Mouse (Mus musculus): ENCODE data around the gene Mbd6. TPM values are rescaled to one million over a fixed set of nuclear protein-coding genes. Genes with fewer than 3 reads are reported as not detected.

The Mbd6 gene
- polyA plus RNA-seq, 1 experiment from 2014 or later = 5.7 TPM

DNA sequence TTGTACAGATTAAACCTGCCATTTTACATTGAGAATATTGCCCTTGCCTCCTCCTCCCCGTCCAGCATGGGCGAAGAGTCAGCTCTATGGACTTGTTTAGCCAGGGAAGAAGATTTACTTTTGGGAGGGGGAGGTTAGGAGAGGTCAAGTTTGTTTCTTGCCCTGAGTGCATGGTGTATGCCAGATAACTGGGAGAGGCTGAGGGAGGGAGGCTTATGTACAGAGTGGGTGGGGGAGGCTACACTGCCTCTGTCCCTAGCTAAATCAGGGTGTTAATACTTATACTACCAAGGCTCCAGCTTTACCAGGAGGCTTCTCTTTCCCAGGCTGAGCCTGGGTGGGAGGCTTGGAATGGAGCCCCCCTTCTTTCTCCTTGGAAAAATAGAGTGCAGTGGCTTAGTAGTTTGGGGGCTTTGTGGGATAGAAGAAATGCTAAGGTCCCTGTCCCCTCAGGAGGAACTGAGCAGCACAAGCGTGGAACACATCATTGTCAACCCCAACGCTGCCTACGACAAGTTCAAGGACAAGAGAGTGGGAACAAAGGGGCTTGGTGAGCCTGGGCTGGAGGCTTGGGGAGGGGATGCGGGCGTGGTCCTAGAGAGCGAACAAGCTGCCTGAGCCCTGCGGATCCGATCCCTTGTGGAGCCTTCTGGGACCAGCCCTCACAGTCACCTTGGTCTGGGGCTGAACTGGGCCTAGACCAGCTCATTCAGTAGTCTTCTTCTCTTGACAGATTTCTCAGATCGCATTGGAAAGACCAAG lies 14.4 kb downstream of the Mbd6 start:
- H3K27ac ChIP-seq (ENCODE audit: low read length) = no peak overlapping the region
- peak; percentile 65 for ATAC-seq (ENCODE audit: low read depth)
- H3K4me3 ChIP-seq (ENCODE audit: low read depth, low read length) = no peak overlapping the region
- peaks cover 11% of the 10 kb centered on the region for H3K4me1 ChIP-seq (ENCODE audit: control insufficient read depth, low read depth, low read length)
- H3K9me3 ChIP-seq (replicated peaks; ENCODE audit: control insufficient read depth, low read length) = no peaks in the 10 kb centered on the region
- no peak overlapping the region for H3K9ac ChIP-seq (ENCODE audit: low read depth, low read length)
- WGBS (ENCODE audit: insufficient replicate concordance) = 84% methylated on average over 11 of the region's 11 CpGs
- peaks cover 30% of the 10 kb centered on the region for H3K36me3 ChIP-seq (ENCODE audit: control insufficient read depth, insufficient read depth)
- no peaks in the 10 kb centered on the region for H3K27me3 ChIP-seq (ENCODE audit: control insufficient read depth, insufficient read depth, low read depth, low read length)
- no peak overlapping the region for H3K4me2 ChIP-seq (ENCODE audit: low read depth, low read length)

DNA sequence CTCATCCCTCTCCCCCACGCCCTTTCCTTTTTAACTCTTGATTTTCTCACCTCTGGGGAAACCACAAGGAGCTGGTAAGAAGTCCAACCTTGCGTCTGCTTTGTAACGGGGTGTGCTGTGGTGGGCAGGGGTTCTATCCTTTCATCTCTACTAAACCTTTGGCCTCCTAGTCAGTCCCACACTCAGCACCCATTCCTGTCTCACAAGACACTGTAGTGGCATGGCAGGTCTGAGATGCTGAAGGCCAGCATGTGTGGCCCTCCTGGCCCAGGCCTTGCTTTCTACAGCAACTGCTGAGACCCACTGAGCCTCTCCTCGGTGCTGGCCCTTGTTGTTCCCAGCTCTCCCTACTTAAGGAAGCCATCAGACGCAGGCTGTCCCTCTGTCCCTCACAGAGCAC lies 16.4 kb downstream of the Mbd6 start:
- Histone ChIP-seq H3K4me3 (ENCODE audit: low read depth, low read length) (no peak overlapping the region), H3K9me3 (replicated peaks; ENCODE audit: control insufficient read depth, low read length) (no peaks in the 10 kb centered on the region), H3K27ac (ENCODE audit: low read length) (no peak overlapping the region), H3K9ac (ENCODE audit: low read depth, low read length) (no peak overlapping the region), H3K27me3 (ENCODE audit: control insufficient read depth, insufficient read depth, low read depth, low read length) (no peaks in the 10 kb centered on the region), H3K4me1 (ENCODE audit: control insufficient read depth, low read depth, low read length) (peaks cover 21% of the 10 kb centered on the region), H3K36me3 (ENCODE audit: control insufficient read depth, insufficient read depth) (peaks cover 20% of the 10 kb centered on the region; the same call in 1 of the 2 replicates), H3K4me2 (ENCODE audit: low read depth, low read length) (no peak overlapping the region)
- ATAC-seq (ENCODE audit: low read depth) = no peak
- WGBS (ENCODE audit: insufficient replicate concordance) = 81% methylated on average over 5 of the region's 5 CpGs

- H3K36me3 ChIP-seq (ENCODE audit: control insufficient read depth, insufficient read depth) = peaks cover 6% of the 10 kb centered on the region; the same call in 1 of the 2 replicates
Observed at GRCm38 (mm10) chr10:127269884-127270283, 18.9 kb downstream of the Mbd6 start.

DNA sequence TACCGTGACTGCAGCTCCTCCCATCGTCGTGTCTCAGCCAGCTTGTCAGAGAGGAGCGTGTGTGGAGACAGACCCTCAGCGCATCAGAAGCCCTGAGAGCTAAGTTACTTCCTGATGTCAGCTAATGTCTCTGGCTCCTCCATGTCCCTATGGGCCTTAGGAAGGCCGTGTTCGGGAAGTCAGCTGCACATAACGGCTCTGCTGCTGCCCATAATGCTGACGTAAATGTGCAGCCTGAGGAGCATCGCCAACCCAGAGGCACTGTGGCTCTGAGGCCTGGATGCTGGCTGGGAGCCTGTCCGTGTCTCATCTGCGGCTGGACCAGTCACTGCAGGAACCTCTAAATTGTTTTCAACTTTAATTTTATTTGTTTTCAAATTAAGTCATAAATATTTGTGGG lies 19.8 kb downstream of the Mbd6 start:
- H3K9ac ChIP-seq (ENCODE audit: low read depth, low read length) = no peak overlapping the region
- H3K9me3 ChIP-seq (replicated peaks; ENCODE audit: control insufficient read depth, low read length) = no peaks in the 10 kb centered on the region
- WGBS (ENCODE audit: insufficient replicate concordance) = 84% methylated on average over 12 of the region's 12 CpGs
- H3K4me3 ChIP-seq (ENCODE audit: low read depth, low read length) = no peak overlapping the region
- H3K4me2 ChIP-seq (ENCODE audit: low read depth, low read length) = no peak overlapping the region
- H3K27me3 ChIP-seq (ENCODE audit: control insufficient read depth, insufficient read depth, low read depth, low read length) = peaks cover 1% of the 10 kb centered on the region; the same call in 1 of the 2 replicates
- peak overlapping the region; percentile 11; the same call in 1 of the 2 replicates for H3K27ac ChIP-seq (ENCODE audit: low read length)
- H3K4me1 ChIP-seq (ENCODE audit: control insufficient read depth, low read depth, low read length) = peaks cover 26% of the 10 kb centered on the region
- H3K36me3 ChIP-seq (ENCODE audit: control insufficient read depth, insufficient read depth) = peaks cover 3% of the 10 kb centered on the region; the same call in 1 of the 2 replicates
- no peak for ATAC-seq (ENCODE audit: low read depth)

More at GRCm38 (mm10) chr10:127269884-127270283, 18.9 kb downstream of the Mbd6 start:
- H3K9me3 ChIP-seq (replicated peaks; ENCODE audit: control insufficient read depth, low read length) = no peaks in the 10 kb centered on the region
- 56% methylated on average over 4 of the region's 4 CpGs for WGBS (ENCODE audit: insufficient replicate concordance)
- H3K27ac ChIP-seq (ENCODE audit: low read length) = no peak overlapping the region
- H3K4me2 ChIP-seq (ENCODE audit: low read depth, low read length) = no peak overlapping the region
- H3K4me1 ChIP-seq (ENCODE audit: control insufficient read depth, low read depth, low read length) = peaks cover 30% of the 10 kb centered on the region
- no peak for ATAC-seq (ENCODE audit: low read depth)
- no peaks in the 10 kb centered on the region; the same call in 1 of the 2 replicates for H3K27me3 ChIP-seq (ENCODE audit: control insufficient read depth, insufficient read depth, low read depth, low read length)
- no peak overlapping the region for H3K4me3 ChIP-seq (ENCODE audit: low read depth, low read length)
- H3K9ac ChIP-seq (ENCODE audit: low read depth, low read length) = no peak overlapping the region

DNA sequence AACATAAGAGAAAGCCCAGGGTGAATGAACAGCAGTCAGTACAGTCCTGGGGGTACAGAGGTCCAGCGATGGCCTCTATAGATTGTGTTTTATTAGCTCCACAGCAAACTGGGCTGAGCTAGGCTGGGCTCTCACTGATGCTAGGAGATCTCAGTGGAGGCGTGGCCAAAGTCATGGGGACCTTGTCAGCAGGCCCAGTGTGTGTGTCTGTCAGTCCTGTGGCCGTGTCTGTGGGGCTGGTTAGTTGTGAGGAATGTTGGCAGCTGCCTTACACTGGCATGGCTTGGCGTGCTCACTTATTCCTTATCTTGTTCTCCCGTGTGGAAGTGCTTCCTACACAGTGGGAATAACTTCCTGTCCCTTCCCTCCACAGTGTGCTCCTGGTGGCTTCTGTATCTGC lies 20.4 kb downstream of the Mbd6 start:
- Histone ChIP-seq H3K27ac (ENCODE audit: low read length) (peak overlapping the region; percentile 11; the same call in 1 of the 2 replicates), H3K9ac (ENCODE audit: low read depth, low read length) (no peak overlapping the region)

GRCm38 (mm10) chr10:127267318-127267717 lies 21.5 kb downstream of the Mbd6 start:
- 62% methylated on average over 5 of the region's 5 CpGs for WGBS (ENCODE audit: insufficient replicate concordance)

More for the DNA sequence above, 20.4 kb downstream of the Mbd6 start:
- H3K9me3 ChIP-seq (replicated peaks; ENCODE audit: control insufficient read depth, low read length) = no peaks in the 10 kb centered on the region
- peaks cover 22% of the 10 kb centered on the region for H3K4me1 ChIP-seq (ENCODE audit: control insufficient read depth, low read depth, low read length)
- peaks cover 3% of the 10 kb centered on the region; the same call in 1 of the 2 replicates for H3K36me3 ChIP-seq (ENCODE audit: control insufficient read depth, insufficient read depth)
- no peak for ATAC-seq (ENCODE audit: low read depth)
- no peak overlapping the region for H3K4me2 ChIP-seq (ENCODE audit: low read depth, low read length)
- peaks cover 3% of the 10 kb centered on the region for H3K27me3 ChIP-seq (ENCODE audit: control insufficient read depth, insufficient read depth, low read depth, low read length)
- 60% methylated on average over 5 of the region's 5 CpGs for WGBS (ENCODE audit: insufficient replicate concordance)
- no peak overlapping the region for H3K4me3 ChIP-seq (ENCODE audit: low read depth, low read length)

DNA sequence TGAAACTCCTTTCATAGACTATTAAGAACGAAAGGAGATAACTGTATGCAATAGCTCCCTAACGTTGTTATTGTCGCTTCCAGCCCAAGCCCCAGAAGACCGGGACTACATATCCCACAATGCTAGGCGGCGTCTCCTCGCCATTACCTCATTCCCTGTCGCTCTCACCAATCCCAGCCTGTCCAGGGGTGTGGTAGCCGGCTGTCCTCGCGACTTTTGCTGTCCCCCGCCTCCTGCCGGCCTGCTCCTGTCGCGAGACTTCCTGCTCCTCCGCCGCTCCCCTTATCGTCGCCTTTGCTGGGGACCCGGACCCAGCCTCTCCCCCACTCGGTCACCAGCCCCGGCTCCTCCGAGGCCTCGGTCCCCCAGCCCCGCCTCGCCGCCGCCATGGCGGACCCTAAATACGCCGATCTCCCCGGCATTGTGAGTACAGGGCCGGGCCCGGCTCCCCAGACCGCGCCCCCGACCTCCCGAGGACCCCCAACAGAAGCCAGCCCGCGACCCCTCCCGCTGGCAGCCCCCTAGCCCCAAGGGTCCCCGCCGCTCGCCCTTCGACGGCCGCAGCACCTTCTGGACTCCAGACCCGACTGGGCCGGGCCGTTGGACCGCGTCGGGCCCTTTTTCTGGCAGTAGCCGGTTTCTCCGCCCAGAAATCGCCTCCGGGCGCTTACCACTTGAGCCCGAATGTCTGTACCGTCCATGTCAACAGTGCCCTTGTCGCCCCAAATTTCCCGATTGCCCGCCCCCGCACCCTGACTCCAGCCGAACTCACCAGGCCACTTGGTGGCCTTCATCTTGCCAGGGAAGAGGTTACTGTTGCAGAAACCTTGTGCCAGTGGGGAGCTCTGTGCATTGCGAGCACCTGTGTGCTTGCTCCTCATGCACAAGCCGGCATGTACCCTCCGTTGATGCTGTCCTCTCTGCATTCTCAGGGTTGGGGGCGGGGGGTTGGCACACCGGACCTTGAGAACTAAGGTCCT lies 22.4 kb downstream of the Mbd6 start, which contains the start of gene Dctn2:
TSS of gene Dctn2 (plus strand) at position 257 of the 980 bp plus-strand sequence.
- ATAC-seq (ENCODE audit: low read depth) = peak; percentile 99
- WGBS (ENCODE audit: insufficient replicate concordance) = under 1% methylated on average over 69 of the region's 70 CpGs
- H3K36me3 ChIP-seq (ENCODE audit: control insufficient read depth, insufficient read depth) = peaks cover 3% of the 10 kb centered on the region; the same call in 1 of the 2 replicates
- H3K9me3 ChIP-seq (replicated peaks; ENCODE audit: control insufficient read depth, low read length) = no peaks in the 10 kb centered on the region
- peak within 1 kb of the TSS; percentile 88 for H3K4me3 ChIP-seq (ENCODE audit: low read depth, low read length)
- peaks cover 24% of the 10 kb centered on the region for H3K4me1 ChIP-seq (ENCODE audit: control insufficient read depth, low read depth, low read length)
- peak within 1 kb of the TSS; percentile 91 for H3K27ac ChIP-seq (ENCODE audit: low read length)
- H3K9ac ChIP-seq (ENCODE audit: low read depth, low read length) = peak within 1 kb of the TSS; percentile 100
- H3K4me2 ChIP-seq (ENCODE audit: low read depth, low read length) = peak within 1 kb of the TSS; percentile 85
- H3K27me3 ChIP-seq (ENCODE audit: control insufficient read depth, insufficient read depth, low read depth, low read length) = peaks cover 22% of the 10 kb centered on the region

More at GRCm38 (mm10) chr10:127267318-127267717, 21.5 kb downstream of the Mbd6 start:
- Histone ChIP-seq H3K9me3 (replicated peaks; ENCODE audit: control insufficient read depth, low read length) (no peaks in the 10 kb centered on the region), H3K36me3 (ENCODE audit: control insufficient read depth, insufficient read depth) (peaks cover 3% of the 10 kb centered on the region; the same call in 1 of the 2 replicates), H3K4me2 (ENCODE audit: low read depth, low read length) (peak overlapping the region; percentile 85), H3K9ac (ENCODE audit: low read depth, low read length) (peak overlapping the region; percentile 100; the same call in 1 of the 2 replicates), H3K4me1 (ENCODE audit: control insufficient read depth, low read depth, low read length) (peaks cover 24% of the 10 kb centered on the region), H3K27ac (ENCODE audit: low read length) (no peak overlapping the region), H3K4me3 (ENCODE audit: low read depth, low read length) (peak overlapping the region; percentile 88), H3K27me3 (ENCODE audit: control insufficient read depth, insufficient read depth, low read depth, low read length) (peaks cover 14% of the 10 kb centered on the region)
- ATAC-seq (ENCODE audit: low read depth) = no peak

DNA sequence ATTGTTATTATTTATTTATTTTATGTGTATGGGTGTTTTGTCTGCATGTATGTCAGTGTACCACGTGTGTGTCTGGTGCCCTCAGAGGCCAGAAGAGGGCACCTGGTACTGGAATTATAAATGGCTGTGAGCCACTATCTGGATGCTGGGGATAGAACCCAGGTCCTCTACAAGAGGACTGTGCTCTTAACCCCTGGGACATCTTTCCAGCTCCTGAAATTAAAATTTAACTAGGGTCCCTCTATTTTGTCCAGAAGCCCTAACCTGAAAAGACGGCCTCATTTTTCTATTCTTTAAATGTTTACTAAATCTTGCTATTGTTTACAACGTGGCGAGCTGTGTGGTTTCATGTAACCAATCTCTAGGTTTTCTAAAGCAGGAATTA lies 23.1 kb downstream of the Mbd6 start:
- no peaks in the 10 kb centered on the region for H3K9me3 ChIP-seq (replicated peaks; ENCODE audit: control insufficient read depth, low read length)
- H3K36me3 ChIP-seq (ENCODE audit: control insufficient read depth, insufficient read depth) = peaks cover 3% of the 10 kb centered on the region; the same call in 1 of the 2 replicates
- ATAC-seq (ENCODE audit: low read depth) = peak; percentile 45
- H3K9ac ChIP-seq (ENCODE audit: low read depth, low read length) = peak overlapping the region; percentile 4; the same call in 1 of the 2 replicates
- 27% methylated on average over 4 of the region's 4 CpGs for WGBS (ENCODE audit: insufficient replicate concordance)
- H3K4me1 ChIP-seq (ENCODE audit: control insufficient read depth, low read depth, low read length) = peaks cover 24% of the 10 kb centered on the region
- peak overlapping the region; percentile 88 for H3K4me3 ChIP-seq (ENCODE audit: low read depth, low read length)
- peak overlapping the region; percentile 41 for H3K4me2 ChIP-seq (ENCODE audit: low read depth, low read length)
- H3K27me3 ChIP-seq (ENCODE audit: control insufficient read depth, insufficient read depth, low read depth, low read length) = peaks cover 28% of the 10 kb centered on the region
- H3K27ac ChIP-seq (ENCODE audit: low read length) = 0 out of 2 replicates have a peak overlapping the region, but pooled peaks have one; percentile 6

All from liver, embryonic 16.5 days (tissue).